Mouse (Mus musculus) forebrain, embryonic 13.5 days (tissue): ENCODE measurements around the gene Gm9376. TPM values are rescaled to one million over a fixed set of nuclear protein-coding genes. Genes with fewer than 3 reads are reported as not detected.

Experiments
- ATAC-seq: fragments of 200-750 bp; cut with Nextera tagmentation; 2 replicates; pipeline ENCODE4 v1.8.0; 2017
- H3K27ac ChIP-seq: fragments of 300-500 bp; sonication (generic); 2 replicates; pipeline ENCODE4 v1.5.1; 2015; ENCODE audit warnings: inconsistent platforms, mild to moderate bottlenecking, moderate library complexity
- H3K27me3 ChIP-seq: fragments of 300-500 bp; sonication (generic); 2 replicates; pipeline ENCODE4 v1.6.1; 2015; ENCODE audit warnings: mild to moderate bottlenecking, inconsistent platforms
- H3K36me3 ChIP-seq: fragments of 300-500 bp; sonication (generic); 2 replicates; pipeline ENCODE4 v1.6.1; 2015; ENCODE audit warnings: mild to moderate bottlenecking, inconsistent platforms; ENCODE audit not compliant: poor library complexity, severe bottlenecking
- H3K4me1 ChIP-seq: fragments of 300-500 bp; sonication (generic); 2 replicates; pipeline ENCODE4 v1.6.1; 2015; ENCODE audit warnings: inconsistent platforms
- H3K4me2 ChIP-seq: fragments of 300-500 bp; sonication (generic); 2 replicates; pipeline ENCODE4 v1.6.1; 2015; ENCODE audit warnings: inconsistent platforms, mild to moderate bottlenecking, moderate library complexity
- H3K4me3 ChIP-seq: fragments of 300-500 bp; sonication (generic); 2 replicates; pipeline ENCODE4 v1.5.1; 2015; ENCODE audit warnings: mild to moderate bottlenecking, inconsistent platforms
- H3K9ac ChIP-seq: fragments of 300-500 bp; sonication (generic); 2 replicates; pipeline ENCODE4 v1.6.1; 2015; ENCODE audit warnings: mild to moderate bottlenecking, inconsistent platforms
- H3K9me3 ChIP-seq: fragments of 300-500 bp; sonication (generic); replicated peaks from 2 replicates; pipeline ENCODE4 v1.6.1; 2016; ENCODE audit warnings: inconsistent platforms
- WGBS: fragments of 180-500 bp; shearing (Covaris S2); methylation state at CpG from one replicate; pipeline ENCODE4 v1.1.7; 2015; 5-methylcytosine and 5-hydroxymethylcytosine counted together
- microRNA-seq: library from miRNA; unstranded; fragments of <30 nt; microRNA quantifications from one replicate; pipeline ENCODE4, GENCODE M21; 2016
- polyA plus RNA-seq: library from polyadenylated mRNA; unstranded; fragments of >200 nt; fragmentation: Nextera tagmentation; extraction: Ambion mirVana; gene quantifications from 2 replicates; pipeline ENCODE4 v1.2.1, GENCODE M21; 2015

The Gm9376 gene
- polyA plus RNA-seq, 1 experiment from 2014 or later: not detected

DNA sequence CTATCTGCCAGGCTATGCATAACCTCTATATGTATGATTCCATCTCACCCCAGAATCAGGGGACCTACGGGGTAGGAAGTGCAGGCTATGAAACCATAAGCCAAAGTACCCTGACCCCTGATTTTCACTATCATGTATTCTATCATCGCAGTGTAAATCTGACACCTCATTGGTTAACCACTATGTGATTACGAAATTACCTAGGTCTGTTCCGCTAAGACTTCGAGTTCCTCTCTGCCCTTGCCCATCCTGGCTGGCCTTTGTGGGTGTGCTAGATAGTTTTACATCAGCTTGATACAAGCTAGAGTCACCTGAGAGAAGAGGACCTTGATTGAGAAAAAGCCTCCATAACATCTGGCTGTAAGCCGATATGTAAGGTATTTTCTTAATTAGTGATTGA, 23.2 kb downstream of the Gm9376 start:
- Histone ChIP-seq H3K9ac (no peak overlapping the region), H3K4me1 (no peaks in the 10 kb centered on the region), H3K9me3 (no peaks in the 10 kb centered on the region), H3K4me2 (no peak overlapping the region), H3K27ac (no peak overlapping the region), H3K36me3 (no peaks in the 10 kb centered on the region), H3K4me3 (no peak overlapping the region), H3K27me3 (0 out of 2 replicates have a peak, but pooled peaks cover 4% of the 10 kb centered on the region)
- 98% methylated on average over 6 of the region's 6 CpGs for WGBS
- ATAC-seq: no peak

DNA sequence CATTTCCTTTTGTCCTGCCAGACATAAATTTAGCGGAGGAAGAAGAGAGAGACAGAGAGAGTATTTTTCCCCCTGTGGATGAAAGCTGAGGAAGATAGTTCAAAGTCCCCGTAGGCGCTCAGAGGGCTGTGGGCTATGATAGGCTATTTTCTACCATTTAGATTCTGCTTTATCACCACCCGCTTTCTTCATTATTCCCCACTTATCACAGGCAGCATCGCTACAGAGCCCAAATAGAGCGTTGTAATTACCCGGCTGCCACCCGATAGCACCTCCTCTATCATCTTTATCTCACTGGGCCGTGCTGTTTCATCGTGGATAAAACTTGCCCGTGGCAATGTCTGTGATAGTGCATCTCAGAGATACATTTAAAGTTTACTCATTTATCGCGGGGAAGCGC, 35.8 kb downstream of the Gm9376 start:
- Histone ChIP-seq H3K4me3 (no peak overlapping the region), H3K4me1 (peaks cover 18% of the 10 kb centered on the region), H3K9ac (no peak overlapping the region), H3K27ac (no peak overlapping the region), H3K9me3 (no peaks in the 10 kb centered on the region), H3K4me2 (no peak overlapping the region), H3K36me3 (no peaks in the 10 kb centered on the region), H3K27me3 (no peaks in the 10 kb centered on the region)
- 79% methylated on average over 14 of the region's 14 CpGs for WGBS
- no peak for ATAC-seq

GRCm38 (mm10) chr14:118304560-118304959, 37.8 kb downstream of the Gm9376 start:
- Histone ChIP-seq H3K27me3 (no peaks in the 10 kb centered on the region), H3K9me3 (no peaks in the 10 kb centered on the region), H3K4me3 (no peak overlapping the region), H3K27ac (no peak overlapping the region), H3K36me3 (no peaks in the 10 kb centered on the region), H3K4me2 (no peak overlapping the region), H3K4me1 (peaks cover 18% of the 10 kb centered on the region), H3K9ac (no peak overlapping the region)
- ATAC-seq: no peak
- 77% methylated on average over 9 of the region's 9 CpGs for WGBS

GRCm38 (mm10) chr14:118305951-118306350, 39.2 kb downstream of the Gm9376 start:
- no peaks in the 10 kb centered on the region for H3K9me3 ChIP-seq
- no peaks in the 10 kb centered on the region for H3K36me3 ChIP-seq
- H3K4me1 ChIP-seq: peaks cover 18% of the 10 kb centered on the region
- H3K4me2 ChIP-seq: no peak overlapping the region
- H3K9ac ChIP-seq: no peak overlapping the region
- no peak overlapping the region for H3K27ac ChIP-seq
- H3K4me3 ChIP-seq: no peak overlapping the region
- ATAC-seq: no peak
- no peaks in the 10 kb centered on the region for H3K27me3 ChIP-seq
- WGBS: 39% methylated on average over 9 of the region's 9 CpGs

GRCm38 (mm10) chr14:118307060-118307459, 40.3 kb downstream of the Gm9376 start:
- Histone ChIP-seq H3K36me3 (no peaks in the 10 kb centered on the region), H3K27me3 (no peaks in the 10 kb centered on the region), H3K4me1 (peaks cover 18% of the 10 kb centered on the region), H3K9me3 (no peaks in the 10 kb centered on the region), H3K4me2 (no peak overlapping the region), H3K27ac (no peak overlapping the region), H3K4me3 (no peak overlapping the region), H3K9ac (no peak overlapping the region)
- WGBS: 68% methylated on average over 8 of the region's 8 CpGs
- ATAC-seq: no peak

GRCm38 (mm10) chr14:118311703-118312102, 44.9 kb downstream of the Gm9376 start:
- Histone ChIP-seq H3K4me3 (no peak overlapping the region), H3K9me3 (peaks cover 4% of the 10 kb centered on the region), H3K27me3 (no peaks in the 10 kb centered on the region), H3K4me2 (no peak overlapping the region), H3K27ac (no peak overlapping the region), H3K4me1 (0 out of 2 replicates have a peak, but pooled peaks cover 2% of the 10 kb centered on the region), H3K9ac (no peak overlapping the region), H3K36me3 (no peaks in the 10 kb centered on the region)
- 98% methylated on average over 8 of the region's 8 CpGs for WGBS
- no peak for ATAC-seq

DNA sequence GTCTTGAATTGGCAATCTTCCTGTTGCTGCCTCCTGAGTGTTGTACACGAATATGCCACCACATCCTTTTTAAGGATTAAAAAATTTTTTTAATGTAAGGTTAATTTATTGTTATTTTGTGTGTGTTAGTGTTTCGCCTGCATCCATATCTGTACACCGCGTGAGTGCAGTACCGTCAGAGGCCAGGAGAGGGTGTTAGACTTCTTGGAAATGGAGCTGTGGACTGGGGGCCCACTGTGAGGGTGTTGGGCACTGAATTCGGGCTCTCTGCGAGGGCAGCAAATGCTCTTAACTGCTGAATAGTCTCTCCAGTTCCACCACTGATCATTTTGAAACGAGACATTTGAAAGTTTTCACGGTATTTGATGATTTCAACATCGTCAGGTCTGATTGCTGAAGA, 45.9 kb downstream of the Gm9376 start:
- no peak for ATAC-seq
- WGBS: 92% methylated on average over 10 of the region's 10 CpGs
- Histone ChIP-seq H3K4me3 (no peak overlapping the region), H3K4me2 (no peak overlapping the region), H3K4me1 (peaks cover 6% of the 10 kb centered on the region), H3K36me3 (no peaks in the 10 kb centered on the region), H3K9me3 (peaks cover 4% of the 10 kb centered on the region), H3K9ac (no peak overlapping the region), H3K27me3 (no peaks in the 10 kb centered on the region), H3K27ac (no peak overlapping the region)

DNA sequence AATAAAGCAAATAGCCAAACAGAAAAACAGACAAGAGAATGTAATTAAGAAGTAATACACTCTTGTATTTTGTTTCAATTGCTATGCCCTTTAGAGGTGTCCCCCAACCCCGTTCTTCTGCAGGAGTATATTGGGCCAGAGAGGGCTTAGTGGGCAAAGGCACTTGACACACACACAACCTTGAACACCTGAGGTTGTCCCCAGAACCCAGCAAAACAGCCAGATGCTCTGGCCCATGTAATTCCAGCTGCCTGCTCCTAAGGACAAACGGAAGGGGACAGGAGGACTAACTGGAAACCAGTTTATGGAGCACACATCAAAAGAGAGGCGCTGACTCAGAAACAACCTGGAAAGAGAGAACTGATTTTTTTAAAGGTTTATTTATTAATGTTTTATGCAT, 47.2 kb downstream of the Gm9376 start:
- H3K4me2 ChIP-seq: no peak overlapping the region
- H3K27me3 ChIP-seq: no peaks in the 10 kb centered on the region
- H3K4me1 ChIP-seq: peaks cover 15% of the 10 kb centered on the region
- 94% methylated on average over 3 of the region's 3 CpGs for WGBS
- peaks cover 4% of the 10 kb centered on the region for H3K9me3 ChIP-seq
- H3K4me3 ChIP-seq: no peak overlapping the region
- no peak overlapping the region for H3K27ac ChIP-seq
- no peak overlapping the region for H3K9ac ChIP-seq
- H3K36me3 ChIP-seq: no peaks in the 10 kb centered on the region
- no peak for ATAC-seq

DNA sequence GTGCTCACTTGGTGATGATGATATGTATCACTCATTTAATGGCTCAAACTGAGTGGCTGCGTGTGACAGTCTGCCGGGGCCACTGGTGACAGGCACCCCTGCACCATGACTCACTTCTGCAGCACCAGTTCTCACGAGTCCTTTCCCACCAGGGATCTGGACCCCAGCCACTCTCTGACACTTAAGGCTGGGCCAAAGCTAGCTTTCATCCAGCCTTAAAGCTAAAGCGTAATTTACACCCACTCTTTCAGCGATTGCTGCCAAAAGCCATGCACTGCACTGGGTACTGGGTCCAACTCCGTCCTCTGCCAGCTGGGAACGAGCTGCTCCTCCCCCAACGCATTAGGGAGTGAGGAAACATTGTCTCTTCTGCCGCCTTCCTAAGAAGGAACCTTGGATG, 50.5 kb downstream of the Gm9376 start:
- ATAC-seq: peak; percentile 65
- Histone ChIP-seq H3K9ac (no peak overlapping the region), H3K4me2 (no peak overlapping the region), H3K27ac (no peak overlapping the region), H3K36me3 (no peaks in the 10 kb centered on the region), H3K27me3 (peaks cover 3% of the 10 kb centered on the region; the same call in 1 of the 2 replicates), H3K4me3 (no peak overlapping the region), H3K4me1 (peaks cover 21% of the 10 kb centered on the region), H3K9me3 (peaks cover 4% of the 10 kb centered on the region)
- WGBS: 63% methylated on average over 9 of the region's 9 CpGs

Small RNAs within 50 kb of the gene (microRNA-seq; reads per million reads assigned to microRNA genes)
- not detected for gene Mir6241

Other genes with a start within 250 kb of the Gm9376 start
- 15.2 and 15.8 TPM in 2 replicates for gene Dct, start 214.7 kb upstream of the Gm9376 start, polyA plus RNA-seq
- gene Tgds, start 134.2 kb upstream of the Gm9376 start, polyA plus RNA-seq: 23.9 and 24.4 TPM in 2 replicates
- gene Gpr180, start 129.8 kb upstream of the Gm9376 start, polyA plus RNA-seq: 28.1 and 31.4 TPM in 2 replicates
- gene Sox21, start 29.9 kb upstream of the Gm9376 start, polyA plus RNA-seq: 8.9 and 11.5 TPM in 2 replicates